Mouse (Mus musculus): ENCODE results near the gene Mmp2. TPM values are rescaled to one million over a fixed set of nuclear protein-coding genes. Genes with fewer than 3 reads are reported as not detected.
"Not testable (repeated sequence)": the region's sequence is repeated elsewhere in the genome, so short reads cannot be mapped to it uniquely, and the experiment has no call there.

Gene Mmp2
- polyA plus RNA-seq (2011; ENCODE audit: insufficient read length, low read depth, missing spikeins) = 359 and 374 TPM in 2 replicates

DNA sequence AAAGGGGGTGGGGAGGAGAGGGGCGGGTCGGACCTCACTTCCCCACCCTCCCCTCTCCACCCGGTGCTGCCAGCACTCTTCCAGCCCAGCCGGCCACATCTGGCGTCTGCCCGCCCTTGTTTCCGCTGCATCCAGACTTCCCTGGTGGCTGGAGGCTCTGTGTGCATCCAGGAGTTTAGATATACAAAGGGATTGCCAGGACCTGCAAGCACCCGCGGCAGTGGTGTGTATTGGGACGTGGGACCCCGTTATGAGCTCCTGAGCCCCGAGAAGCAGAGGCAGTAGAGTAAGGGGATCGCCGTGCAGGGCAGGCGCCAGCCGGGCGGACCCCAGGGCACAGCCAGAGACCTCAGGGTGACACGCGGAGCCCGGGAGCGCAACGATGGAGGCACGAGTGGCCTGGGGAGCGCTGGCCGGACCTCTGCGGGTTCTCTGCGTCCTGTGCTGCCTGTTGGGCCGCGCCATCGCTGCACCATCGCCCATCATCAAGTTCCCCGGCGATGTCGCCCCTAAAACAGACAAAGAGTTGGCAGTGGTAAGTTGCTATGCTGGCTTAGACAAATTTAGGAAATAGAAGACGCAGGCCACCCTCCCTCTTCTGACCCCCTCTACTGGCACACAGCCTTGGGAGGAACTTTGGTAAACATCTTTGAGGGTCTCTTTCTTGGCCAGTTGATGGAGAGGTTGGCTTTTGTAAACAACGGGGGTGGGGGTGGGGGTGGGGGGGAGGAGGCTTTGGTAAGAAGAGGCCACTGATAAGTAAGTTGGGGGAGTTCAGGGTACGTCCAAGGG lies at the start of gene Mmp2:
Mmp2 (plus strand) TSS at position 49 of the 792 bp plus-strand sequence.
- Histone ChIP-seq H3K27ac (ENCODE audit: insufficient read depth, low read length) (peak within 1 kb of the TSS; percentile 60), H3K4me3 (ENCODE audit: insufficient read depth, low read length) (peak within 1 kb of the TSS; percentile 79), H3K4me1 (ENCODE audit: control insufficient read depth, insufficient read depth, low read length) (peaks cover 5% of the 10 kb centered on the region; the same call in 1 of the 2 replicates)
- TF ChIP-seq POLR2A (IDR thresholded peaks at IDR 0.05; ENCODE audit: low read depth, low read length) = peak; percentile 90
- TF ChIP-seq CTCF (IDR thresholded peaks at IDR 0.05; ENCODE audit: borderline replicate concordance, insufficient read depth, low read length) = no peak

DNA sequence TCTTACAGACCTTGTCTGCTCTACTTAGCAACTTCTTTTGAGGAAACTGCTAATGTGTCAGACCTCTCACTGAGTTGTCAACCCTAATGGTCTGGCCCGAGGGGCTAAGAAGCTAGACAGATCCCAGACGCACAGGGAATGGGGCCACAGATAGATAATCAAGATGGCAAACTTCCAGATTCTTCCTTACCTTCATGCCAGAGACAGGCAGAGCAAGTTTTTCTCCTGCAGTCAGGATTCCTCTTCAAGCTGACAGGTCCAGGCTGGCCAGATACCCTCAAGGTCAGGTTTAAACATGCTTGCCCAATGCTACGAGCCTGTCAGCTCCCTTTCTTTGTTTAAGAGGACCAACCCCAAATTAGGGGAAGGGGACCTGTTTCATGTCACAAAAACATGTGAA lies 46.1 kb upstream of the Mmp2 start:
- H3K27ac ChIP-seq (ENCODE audit: insufficient read depth, low read length) = no peak overlapping the region
- no peak overlapping the region for H3K4me3 ChIP-seq (ENCODE audit: insufficient read depth, low read length)
- TF ChIP-seq CTCF (IDR thresholded peaks at IDR 0.05; ENCODE audit: borderline replicate concordance, insufficient read depth, low read length) (no peak), POLR2A (IDR thresholded peaks at IDR 0.05; ENCODE audit: low read depth, low read length) (no peak)
- H3K4me1 ChIP-seq (ENCODE audit: control insufficient read depth, insufficient read depth, low read length) = no peaks in the 10 kb centered on the region

DNA sequence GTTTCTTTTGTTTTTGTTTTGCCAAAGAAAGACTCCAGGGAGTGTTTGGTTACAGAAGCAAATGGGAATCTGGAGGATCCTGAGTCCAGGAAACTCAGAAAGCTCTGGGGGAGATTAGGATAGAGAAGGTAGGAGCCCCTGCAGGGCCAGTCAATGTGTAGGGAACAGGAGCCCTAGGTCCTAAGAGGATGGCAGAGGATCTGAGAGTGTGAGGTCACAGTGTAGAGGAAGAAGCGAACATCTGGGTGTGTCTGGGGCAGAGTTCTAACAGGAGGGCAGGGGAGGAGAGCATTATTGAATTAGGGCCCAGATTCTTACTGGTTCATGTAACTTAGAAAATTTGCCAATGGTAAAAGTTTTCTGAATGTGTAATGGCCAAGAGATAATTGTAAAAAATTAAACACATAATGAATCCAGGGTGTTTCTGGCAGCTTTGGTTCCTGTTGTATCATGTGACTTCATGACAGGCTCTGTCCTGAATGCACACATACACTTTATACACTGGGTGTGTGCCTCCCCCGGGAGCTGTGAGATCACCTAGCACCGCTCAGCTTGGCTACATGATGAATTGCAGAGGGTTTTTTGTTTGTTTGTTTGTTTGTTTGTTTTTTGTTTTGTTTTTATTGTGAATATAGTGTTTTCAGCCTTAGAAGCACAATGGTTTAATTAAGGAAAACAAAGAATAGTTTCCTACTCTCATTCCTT lies 43.0 kb upstream of the Mmp2 start:
- Histone ChIP-seq H3K4me1 (ENCODE audit: control insufficient read depth, insufficient read depth, low read length) (no peaks in the 10 kb centered on the region), H3K4me3 (ENCODE audit: insufficient read depth, low read length) (no peak overlapping the region), H3K27ac (ENCODE audit: insufficient read depth, low read length) (no peak overlapping the region)
- TF ChIP-seq CTCF (IDR thresholded peaks at IDR 0.05; ENCODE audit: borderline replicate concordance, insufficient read depth, low read length) (no peak), POLR2A (IDR thresholded peaks at IDR 0.05; ENCODE audit: low read depth, low read length) (no peak)

DNA sequence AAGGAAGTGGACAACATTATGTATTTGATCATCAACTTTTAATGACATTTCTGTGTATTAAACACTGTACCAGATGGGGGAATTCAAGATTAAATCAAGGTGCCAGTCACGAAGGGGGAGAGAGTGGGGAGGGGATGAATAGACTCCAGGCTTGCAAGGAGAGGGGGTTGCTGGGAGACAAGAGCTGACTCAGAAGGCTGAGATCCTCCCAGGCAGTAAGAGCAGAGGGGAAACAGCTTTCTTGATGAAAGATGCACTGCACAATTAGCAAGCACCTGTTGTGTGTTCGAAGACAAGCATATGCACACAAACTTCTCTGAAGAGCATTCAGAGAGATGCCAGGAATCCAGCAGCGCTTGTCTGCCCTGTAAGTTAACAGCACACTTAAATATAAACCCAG lies 36.3 kb upstream of the Mmp2 start:
- TF ChIP-seq CTCF (IDR thresholded peaks at IDR 0.05; ENCODE audit: borderline replicate concordance, insufficient read depth, low read length) (no peak), POLR2A (IDR thresholded peaks at IDR 0.05; ENCODE audit: low read depth, low read length) (no peak)
- no peak overlapping the region for H3K4me3 ChIP-seq (ENCODE audit: insufficient read depth, low read length)
- no peaks in the 10 kb centered on the region for H3K4me1 ChIP-seq (ENCODE audit: control insufficient read depth, insufficient read depth, low read length)

DNA sequence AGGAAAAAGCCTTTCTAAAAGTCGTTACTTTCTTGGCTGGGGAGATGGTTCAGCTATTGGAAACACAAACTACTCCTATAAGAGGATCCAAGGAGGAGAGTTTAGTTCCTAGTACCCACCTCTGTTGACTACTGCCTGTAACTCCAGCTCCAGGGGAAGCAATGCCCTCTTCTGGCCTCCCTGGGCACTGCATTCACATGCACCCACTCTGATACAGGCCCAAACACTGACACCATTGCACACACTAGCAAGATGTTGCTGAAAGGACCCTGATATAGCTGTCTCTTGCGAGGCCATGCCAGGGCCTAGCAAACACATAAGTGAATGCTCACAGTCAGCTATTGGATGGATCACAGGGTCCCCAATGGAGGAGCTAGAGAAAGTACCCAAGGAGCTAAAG lies 35.1 kb upstream of the Mmp2 start:
- not testable (repeated sequence) for H3K4me1 ChIP-seq (ENCODE audit: control insufficient read depth, insufficient read depth, low read length); H3K27ac ChIP-seq (ENCODE audit: insufficient read depth, low read length); H3K4me3 ChIP-seq (ENCODE audit: insufficient read depth, low read length)

More for the DNA sequence above, 36.3 kb upstream of the Mmp2 start:
- no peak overlapping the region for H3K27ac ChIP-seq (ENCODE audit: insufficient read depth, low read length)

DNA sequence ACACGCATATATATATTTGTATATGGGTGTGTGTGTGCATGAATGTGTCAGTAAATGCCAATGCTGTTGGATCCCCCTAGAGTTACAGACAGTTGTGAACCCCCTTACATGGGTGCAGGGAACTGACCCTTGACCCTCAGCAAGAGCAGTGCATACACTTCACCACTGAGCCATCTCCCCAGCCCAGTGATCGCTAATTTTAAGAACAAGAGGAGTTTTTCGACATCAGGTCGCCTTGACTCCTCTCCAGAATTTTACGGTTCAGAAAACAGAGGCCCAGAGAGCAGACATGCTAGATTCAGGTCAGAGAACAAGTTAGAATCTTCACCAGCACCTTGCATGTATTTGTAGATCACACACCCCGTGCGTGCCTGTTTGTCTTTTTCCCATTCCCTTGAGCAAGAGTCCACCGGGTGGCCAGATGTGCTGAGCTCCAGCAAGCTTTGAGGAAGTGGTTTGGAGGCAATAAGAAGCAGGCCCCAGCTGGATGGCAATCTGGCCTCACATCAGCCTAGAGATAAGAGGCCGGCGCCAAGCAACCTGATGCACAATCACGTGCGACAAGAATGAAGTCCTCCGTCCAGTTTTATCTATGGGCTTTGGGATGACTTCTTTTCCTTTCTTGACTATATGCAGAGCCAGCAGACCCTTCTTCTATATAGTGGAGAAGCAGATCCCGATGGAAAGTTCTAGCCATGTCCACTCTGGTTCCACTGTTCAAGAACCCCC lies 33.1 kb upstream of the Mmp2 start:
- TF ChIP-seq CTCF (IDR thresholded peaks at IDR 0.05; ENCODE audit: borderline replicate concordance, insufficient read depth, low read length) (no peak), POLR2A (IDR thresholded peaks at IDR 0.05; ENCODE audit: low read depth, low read length) (no peak)
- Histone ChIP-seq H3K4me3 (ENCODE audit: insufficient read depth, low read length) (no peak overlapping the region), H3K4me1 (ENCODE audit: control insufficient read depth, insufficient read depth, low read length) (no peaks in the 10 kb centered on the region), H3K27ac (ENCODE audit: insufficient read depth, low read length) (no peak overlapping the region)

DNA sequence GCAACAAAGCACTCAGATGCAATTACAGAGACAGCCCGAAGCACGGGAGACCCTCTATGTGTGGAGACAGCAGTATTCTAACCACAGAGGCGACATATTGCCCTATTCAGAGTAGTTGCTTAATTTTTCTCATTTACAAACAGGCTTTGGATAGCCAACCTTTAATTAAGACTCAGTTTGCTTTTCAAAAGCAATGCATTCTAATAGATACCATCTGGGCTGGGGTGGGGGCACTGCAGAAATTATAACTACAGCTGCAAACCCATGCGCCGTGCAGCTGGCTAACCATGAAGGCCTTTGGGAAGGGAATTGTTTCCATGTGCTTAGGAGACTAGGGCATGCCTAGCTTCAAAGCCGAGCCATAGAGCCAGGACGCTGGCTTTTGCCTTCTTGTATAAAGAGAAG lies 29.6 kb upstream of the Mmp2 start:
- no peak overlapping the region for H3K27ac ChIP-seq (ENCODE audit: insufficient read depth, low read length)
- no peaks in the 10 kb centered on the region for H3K4me1 ChIP-seq (ENCODE audit: control insufficient read depth, insufficient read depth, low read length)
- TF ChIP-seq CTCF (IDR thresholded peaks at IDR 0.05; ENCODE audit: borderline replicate concordance, insufficient read depth, low read length) (no peak), POLR2A (IDR thresholded peaks at IDR 0.05; ENCODE audit: low read depth, low read length) (no peak)
- H3K4me3 ChIP-seq (ENCODE audit: insufficient read depth, low read length) = no peak overlapping the region

DNA sequence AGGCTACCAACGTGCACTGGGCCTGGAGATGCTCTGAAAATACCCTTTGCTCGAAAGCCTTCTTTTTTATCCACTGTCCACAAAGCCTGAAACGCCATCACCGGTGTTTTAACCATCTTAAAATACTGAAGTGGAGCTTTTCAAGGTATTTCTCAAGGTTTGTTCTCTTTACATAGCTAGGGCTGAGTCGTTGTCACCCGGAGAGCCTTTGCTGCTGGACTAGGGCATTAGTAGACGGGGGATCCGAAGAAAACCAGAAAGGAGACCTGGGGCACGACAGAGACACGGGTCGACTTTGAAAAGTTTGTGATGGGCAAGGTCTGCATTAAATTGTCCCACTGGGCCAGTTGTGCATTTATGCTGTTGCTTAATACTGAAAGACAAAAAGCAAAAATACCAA lies 27.7 kb upstream of the Mmp2 start:
- no peak overlapping the region for H3K4me3 ChIP-seq (ENCODE audit: insufficient read depth, low read length)
- TF ChIP-seq POLR2A (IDR thresholded peaks at IDR 0.05; ENCODE audit: low read depth, low read length) (no peak), CTCF (IDR thresholded peaks at IDR 0.05; ENCODE audit: borderline replicate concordance, insufficient read depth, low read length) (no peak)
- no peak overlapping the region for H3K27ac ChIP-seq (ENCODE audit: insufficient read depth, low read length)
- no peaks in the 10 kb centered on the region for H3K4me1 ChIP-seq (ENCODE audit: control insufficient read depth, insufficient read depth, low read length)

DNA sequence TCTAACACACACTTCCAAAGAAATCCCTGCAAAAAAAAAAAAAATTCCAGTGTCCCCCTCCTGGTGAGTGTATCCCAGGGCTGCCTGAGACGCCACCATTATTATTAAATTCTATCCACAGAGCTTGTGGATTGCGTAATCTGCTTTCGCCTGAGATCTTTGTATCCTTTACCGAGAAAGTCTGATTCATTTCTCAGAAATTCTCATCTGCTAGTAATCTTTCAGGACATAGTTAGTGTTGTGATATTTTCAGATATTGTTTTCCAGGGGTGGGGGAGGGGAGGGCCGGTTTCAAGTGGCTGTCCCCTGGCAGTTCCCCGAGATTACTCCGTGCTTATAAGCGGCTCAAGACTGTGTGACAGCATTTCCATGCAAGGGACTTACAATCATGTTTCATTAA lies 25.9 kb upstream of the Mmp2 start:
- no peak for TF ChIP-seq POLR2A (IDR thresholded peaks at IDR 0.05; ENCODE audit: low read depth, low read length)
- TF ChIP-seq CTCF (IDR thresholded peaks at IDR 0.05; ENCODE audit: borderline replicate concordance, insufficient read depth, low read length) = no peak
- peak overlapping the region; percentile 21; the same call in 1 of the 2 replicates for H3K27ac ChIP-seq (ENCODE audit: insufficient read depth, low read length)
- no peaks in the 10 kb centered on the region for H3K4me1 ChIP-seq (ENCODE audit: control insufficient read depth, insufficient read depth, low read length)
- no peak overlapping the region for H3K4me3 ChIP-seq (ENCODE audit: insufficient read depth, low read length)
